Mouse (Mus musculus): ENCODE data around the gene Synpr.
A peak's percentile ranks its signal among the peaks of the same experiment; 100 is the strongest.
"Not testable (repeated sequence)": the region's sequence is repeated elsewhere in the genome, so short reads cannot be mapped to it uniquely, and the experiment has no call there.

Synpr gene

GRCm38 (mm10) chr14:13284091-13284844 is at the start of gene Synpr:
TSS of gene Synpr (plus strand) at chr14:13284780.
- no peak for DNase-seq (ENCODE audit: low spot score)

DNA sequence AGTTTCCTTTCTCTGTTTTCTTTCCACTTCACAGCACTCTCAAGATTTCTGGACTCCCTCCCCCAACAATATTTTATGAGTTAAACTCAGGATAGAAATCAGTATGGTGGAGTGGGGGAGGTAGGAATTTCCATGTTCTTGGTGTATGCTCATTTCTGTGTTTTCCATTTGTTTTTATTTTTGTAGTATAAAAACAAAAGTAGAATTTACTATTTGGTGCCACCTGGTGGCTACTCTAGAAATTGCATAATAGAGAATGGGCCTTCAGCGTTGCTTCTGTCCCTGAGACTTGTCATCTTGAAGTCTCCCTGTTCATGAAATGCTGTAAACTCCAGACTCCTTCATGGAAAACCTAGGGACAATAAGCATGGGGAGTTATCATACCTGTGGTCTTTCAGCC is 47.7 kb upstream of the Synpr start:
- peak; percentile 24 for DNase-seq (ENCODE audit: low spot score)

GRCm38 (mm10) chr14:13247431-13247830 is 37.1 kb upstream of the Synpr start:
- no peak for DNase-seq (ENCODE audit: low spot score)

GRCm38 (mm10) chr14:13249361-13249760 is 35.2 kb upstream of the Synpr start:
- no peak for DNase-seq (ENCODE audit: low spot score)

- no peak for DNase-seq (ENCODE audit: low spot score)
Measured at GRCm38 (mm10) chr14:13252594-13252993, 32.0 kb upstream of the Synpr start.

- not testable (repeated sequence) for DNase-seq (ENCODE audit: low spot score)
Measured at GRCm38 (mm10) chr14:13254741-13255140, 29.8 kb upstream of the Synpr start.

- no peak for DNase-seq (ENCODE audit: low spot score)
Measured at GRCm38 (mm10) chr14:13262406-13262805, 22.2 kb upstream of the Synpr start.

GRCm38 (mm10) chr14:13266331-13266730 is 18.2 kb upstream of the Synpr start:
- DNase-seq (ENCODE audit: low spot score): no peak

DNA sequence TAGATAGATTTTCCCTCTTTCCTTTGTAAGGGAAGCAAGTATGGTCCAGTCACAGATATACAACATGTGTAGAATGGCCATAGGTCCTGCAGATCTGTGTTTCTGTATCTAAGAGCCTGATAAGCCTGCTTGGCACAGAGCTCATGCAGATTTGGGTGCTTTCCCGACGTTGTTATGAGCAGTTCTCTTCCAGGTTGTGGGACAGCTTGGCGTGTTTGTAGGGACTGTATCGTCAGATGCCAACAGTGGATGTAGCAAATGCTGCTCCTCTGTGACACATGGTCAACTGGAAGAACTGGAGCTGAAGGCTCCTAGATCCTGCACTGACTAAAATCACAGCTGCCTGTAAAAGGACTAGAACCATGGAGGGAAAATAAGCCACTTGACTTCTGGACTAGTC is 17.4 kb upstream of the Synpr start:
- DNase-seq (ENCODE audit: low spot score): peak; percentile 42

DNA sequence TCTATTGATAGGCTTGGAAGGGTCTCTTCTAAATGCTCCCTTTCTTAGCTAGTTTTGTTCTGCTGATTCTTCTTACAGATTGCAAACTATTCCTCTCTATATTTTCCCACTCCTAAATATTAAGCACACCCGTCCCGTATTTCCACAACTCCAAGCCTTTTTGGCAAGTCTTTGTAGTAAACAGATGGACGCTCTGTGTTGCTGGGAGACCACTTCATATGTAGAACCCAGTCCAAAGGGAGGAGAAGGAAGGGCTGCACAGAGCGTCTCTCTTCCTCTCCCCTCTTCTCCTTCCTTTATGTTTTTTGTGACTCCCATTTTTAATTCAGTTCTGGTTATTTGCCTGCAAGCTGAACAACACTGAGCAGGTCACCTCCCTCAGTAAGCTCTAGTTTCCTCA is 1.4 kb upstream of the Synpr start:
- DNase-seq (ENCODE audit: low spot score): no peak

- no peak for DNase-seq (ENCODE audit: low spot score)
Measured at GRCm38 (mm10) chr14:13284845-13285198, 242 bp downstream of the Synpr start.

DNA sequence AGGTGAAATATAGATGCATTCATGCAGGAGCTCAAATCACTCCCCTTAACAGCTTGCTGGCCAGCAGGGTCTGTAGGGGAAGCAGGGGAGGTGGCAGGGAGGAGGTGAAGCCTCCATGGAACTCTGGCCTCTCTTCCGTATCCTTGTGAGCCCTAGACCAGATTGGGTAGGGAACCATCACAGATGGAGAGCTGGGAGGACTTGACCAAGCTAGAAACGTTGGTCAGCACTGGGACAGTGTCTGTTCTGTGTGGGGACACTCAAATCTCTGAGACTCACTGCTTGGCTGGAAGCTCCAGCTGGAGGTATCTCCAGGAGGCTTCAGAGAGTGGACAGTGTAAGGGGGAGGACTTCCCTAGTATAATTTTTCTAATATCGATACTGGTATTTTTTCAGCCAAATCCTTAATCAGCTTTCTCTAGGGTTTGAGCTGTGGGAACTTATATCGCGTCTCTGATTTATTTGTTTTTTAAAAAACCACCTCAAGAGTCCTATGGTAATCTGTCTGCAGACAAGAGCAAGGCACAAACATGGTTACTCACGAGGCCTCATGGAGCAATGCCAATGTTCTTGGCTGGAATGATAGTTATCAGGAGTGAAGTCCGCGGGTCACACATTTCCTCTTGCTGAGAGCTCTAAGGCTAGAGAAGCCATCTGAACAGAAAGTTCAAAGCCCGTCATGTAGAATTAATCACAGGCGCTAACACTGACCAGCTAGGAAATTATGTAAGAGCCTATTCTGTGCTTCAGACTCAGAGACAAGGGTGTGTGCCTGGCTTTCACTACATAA is 956 bp downstream of the Synpr start:
- no peak for DNase-seq (ENCODE audit: low spot score)

DNA sequence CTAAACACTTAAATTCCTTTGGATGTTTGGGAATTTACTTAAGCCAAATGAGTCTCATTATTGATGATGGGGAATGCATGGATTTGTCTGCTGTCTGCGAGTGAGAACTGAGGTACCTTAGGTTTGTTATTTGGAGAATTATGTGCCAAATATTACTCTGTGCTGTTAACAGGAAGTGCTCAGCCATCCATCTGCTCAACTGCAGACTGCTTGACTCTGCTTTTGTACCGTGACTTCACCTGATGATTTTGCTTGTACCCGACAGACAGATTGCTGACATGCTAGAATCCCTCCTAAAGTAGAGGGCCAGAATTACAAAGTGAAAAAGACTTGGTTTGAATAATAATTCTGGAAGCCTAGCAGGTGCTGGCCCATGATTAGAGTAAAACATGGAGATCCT is 9.6 kb downstream of the Synpr start:
- DNase-seq (ENCODE audit: low spot score): no peak

GRCm38 (mm10) chr14:13314323-13314722 is 29.7 kb downstream of the Synpr start:
- no peak for DNase-seq (ENCODE audit: low spot score)

GRCm38 (mm10) chr14:13328461-13328860 is 43.9 kb downstream of the Synpr start:
- DNase-seq (ENCODE audit: low spot score): no peak

- no peak for DNase-seq (ENCODE audit: low spot score)
Measured at GRCm38 (mm10) chr14:13332497-13333306, 48.1 kb downstream of the Synpr start.

- DNase-seq (ENCODE audit: low spot score): no peak
Measured at GRCm38 (mm10) chr14:13333372-13333771, 48.8 kb downstream of the Synpr start.

DNA sequence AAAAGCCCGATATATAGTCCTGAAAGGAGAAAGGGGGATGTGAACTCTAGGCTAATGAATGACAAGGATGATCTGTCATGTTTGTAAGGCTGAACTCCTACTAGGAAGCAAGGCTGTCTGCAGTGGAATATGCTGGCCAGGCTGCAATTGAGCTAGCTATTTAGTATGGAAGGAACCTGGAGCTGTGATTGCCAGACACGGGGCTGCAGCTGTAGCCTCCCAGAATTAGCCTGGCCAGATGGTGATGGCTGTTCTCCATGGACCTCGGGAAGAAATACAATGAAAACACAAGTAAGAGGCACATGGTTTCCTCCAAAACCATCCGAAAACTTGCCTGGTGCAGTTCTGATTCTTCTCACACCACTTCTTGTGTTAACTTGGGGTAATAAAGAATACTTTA is 51.6 kb downstream of the Synpr start:
- DNase-seq (ENCODE audit: low spot score): no peak

GRCm38 (mm10) chr14:13340688-13341087 is 56.1 kb downstream of the Synpr start:
- no peak for DNase-seq (ENCODE audit: low spot score)

GRCm38 (mm10) chr14:13344240-13344639 is 59.7 kb downstream of the Synpr start:
- DNase-seq (ENCODE audit: low spot score): no peak

- no peak for DNase-seq (ENCODE audit: low spot score)
Measured at GRCm38 (mm10) chr14:13349170-13349865, 64.7 kb downstream of the Synpr start.

DNA sequence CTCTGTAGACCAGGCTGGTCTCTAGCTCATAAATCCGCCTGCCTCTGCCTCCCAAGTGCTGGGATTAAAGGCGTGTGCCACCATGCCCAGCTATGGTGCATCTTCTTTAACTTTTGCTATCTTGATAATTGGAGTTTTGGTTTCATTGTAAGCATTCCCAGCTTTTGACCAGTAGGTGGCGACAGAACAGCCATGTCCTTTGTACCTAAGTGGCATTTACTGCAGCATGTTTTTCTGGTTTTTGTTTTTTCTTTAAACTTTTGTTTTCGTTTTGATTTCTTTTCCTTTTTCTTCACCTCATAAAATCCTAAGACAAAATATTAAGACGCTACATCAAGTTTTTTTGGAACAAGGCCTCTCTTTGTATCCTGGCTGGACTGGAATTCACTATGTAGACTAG is 69.6 kb downstream of the Synpr start:
- peak; percentile 44 for DNase-seq (ENCODE audit: low spot score)

Data from layer of hippocampus, adult 9-10 months (tissue).